Mouse (Mus musculus) C3H10T1/2 (cell line): Measurements from ENCODE around the gene Mto1. TPM values are rescaled to one million over a fixed set of nuclear protein-coding genes. Genes with fewer than 3 reads are reported as not detected.

Experiments used
- polyA plus RNA-seq, 2 experiments: library from polyadenylated mRNA; unstranded; fragments of >200 nt; fragmentation: generic; extraction: Trizol; gene quantifications; one replicate each; pipeline ENCODE4 v1.2.1; 2012; ENCODE audit warnings: missing spikeins in 2 of 2

Mto1 gene
- polyA plus RNA-seq: 1 to 10 TPM; 4.5 to 7.6 TPM

GRCm38 (mm10) chr9:78447973-78448873, at the start of gene Mto1, which contains the start of gene Gm17324:
Gene Mto1 (plus strand): TSS chr9:78448208.
Gene Gm17324 (minus strand): TSS chr9:78448786.

GRCm38 (mm10) chr9:78442579-78443392, 5.2 kb upstream of the Mto1 start, which contains the start of gene Cgas:
Gene Cgas (minus strand): TSS chr9:78443237.

GRCm38 (mm10) chr9:78488890-78489420, 40.9 kb downstream of the Mto1 start, which contains the start of gene Eef1a1:
Gene Eef1a1 (minus strand): TSS chr9:78489151.

Other genes with a start within 250 kb of the Mto1 start
- 1 to 10 TPM in 1 of 2 experiments, under 1 TPM in 1; 0.23 to 1.3 TPM for gene Gsta1, start 217.6 kb upstream of the Mto1 start, polyA plus RNA-seq
- gene Gm3776, start 191.1 kb upstream of the Mto1 start, polyA plus RNA-seq: under 1 TPM in 1 of 2 experiments, not detected in 1; 0.04 TPM
- gene Gm10639, start 158.3 kb upstream of the Mto1 start, polyA plus RNA-seq: under 1 TPM in 1 of 2 experiments, not detected in 1; 0.21 TPM
- gene Omt2a, start 133.4 kb upstream of the Mto1 start, polyA plus RNA-seq: under 1 TPM in 1 of 2 experiments, not detected in 1; 0.22 TPM
- under 1 TPM in 1 of 2 experiments, not detected in 1; 0.09 TPM for gene Omt2b, start 120.6 kb upstream of the Mto1 start, polyA plus RNA-seq
- gene Gsta2, start 92.4 kb upstream of the Mto1 start, polyA plus RNA-seq: under 1 TPM in 1 of 2 experiments, not detected in 1; 0.37 TPM
- under 1 TPM in 1 of 2 experiments, not detected in 1; 0.05 TPM for gene Dppa5a, start 80.0 kb upstream of the Mto1 start, polyA plus RNA-seq
- gene Ooep, start 69.5 kb upstream of the Mto1 start, polyA plus RNA-seq: under 1 TPM; 0.01 to 0.06 TPM
- not detected for gene Ddx43, start 52.4 kb upstream of the Mto1 start, polyA plus RNA-seq
- gene Cgas, start 5.0 kb upstream of the Mto1 start, polyA plus RNA-seq: 1 to 10 TPM in 1 of 2 experiments, under 1 TPM in 1; 0.70 to 1.8 TPM
- under 1 TPM; 0.06 to 0.20 TPM for gene Gm17324, start 578 bp downstream of the Mto1 start, polyA plus RNA-seq
- 1,000 to 10,000 TPM; 3,547 to 7,697 TPM for gene Eef1a1, start 40.9 kb downstream of the Mto1 start, polyA plus RNA-seq
- 1 to 10 TPM in 1 of 2 experiments, under 1 TPM in 1; 0.62 to 5.5 TPM for gene Slc17a5, start 139.8 kb downstream of the Mto1 start, polyA plus RNA-seq
- gene Cd109, start 167.3 kb downstream of the Mto1 start, polyA plus RNA-seq: 10 to 100 TPM in 1 of 2 experiments, 1 to 10 TPM in 1; 1.6 to 16.8 TPM